Mouse (Mus musculus): ENCODE measurements at regions not wholly inside any gene's neighbourhood (a gene's known extent, or its start where the extent isn't known, plus 50 kb on each side); places are given as distances from the start of the nearest gene placed in this dataset.

DNA sequence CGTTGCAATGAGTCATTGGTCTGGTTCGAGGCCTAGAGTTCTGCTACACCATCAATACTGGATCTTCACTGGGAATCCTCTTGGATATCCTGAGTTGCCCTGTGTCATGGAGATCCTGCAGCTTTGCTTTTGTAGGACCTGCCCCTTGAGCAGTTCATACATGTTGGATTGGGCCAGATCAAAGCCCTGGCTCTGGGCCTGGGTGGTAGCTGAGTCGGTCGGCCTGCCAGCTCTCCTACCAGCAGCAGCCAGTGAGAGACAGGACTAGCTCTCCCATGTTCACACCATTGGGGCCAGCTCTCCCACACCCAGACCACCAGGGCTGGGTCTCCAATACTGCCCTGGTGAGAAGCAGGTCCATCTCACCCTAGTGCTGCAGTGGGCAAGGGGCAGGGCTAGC lies 139.4 kb downstream of the Wscd1 start:
- TF ChIP-seq POLR2AphosphoS2 (IDR thresholded peaks at IDR 0.05; ENCODE audit: low read depth, low read length), result no peak
- no peak for TF ChIP-seq GABPA (IDR thresholded peaks at IDR 0.05; ENCODE audit: insufficient replicate concordance, low read depth, low read length)
- TF ChIP-seq CTCF (conservative IDR thresholded peaks at IDR 0.05 in 1 of 2, IDR thresholded peaks at IDR 0.05 in 1 of 2; ENCODE audit: low read depth in 2 of 2, low read length in 2 of 2), result no peak
- TF ChIP-seq POLR2A (IDR thresholded peaks at IDR 0.05; ENCODE audit: low read depth, low read length), result no peak
- TF ChIP-seq CHD2 (IDR thresholded peaks at IDR 0.05; ENCODE audit: low read length), result no peak
- TF ChIP-seq HCFC1 (IDR thresholded peaks at IDR 0.05; ENCODE audit: low read depth, low read length), result no peak
- TF ChIP-seq KAT2A (IDR thresholded peaks at IDR 0.05; ENCODE audit: insufficient replicate concordance, low read length), result no peak
- TF ChIP-seq MEF2A (IDR thresholded peaks at IDR 0.05; ENCODE audit: borderline replicate concordance, low read depth, low read length), result no peak
- no peak for TF ChIP-seq EP300 (IDR thresholded peaks at IDR 0.05; ENCODE audit: low read length)

Measured in CH12.LX (cell line).